Mouse (Mus musculus) kidney, adult 9 months (tissue): ENCODE measurements around the gene Net1.
"Not testable (repeated sequence)": the region's sequence is repeated elsewhere in the genome, so short reads cannot be mapped to it uniquely, and the experiment has no call there.

Source experiments
- DNase-seq: peaks from one replicate; pipeline ENCODE4 v3.0.0; 2022

Net1 gene

GRCm38 (mm10) chr13:3889111-3889510 lies 28.9 kb downstream of the Net1 start:
- peak; percentile 64 for DNase-seq

GRCm38 (mm10) chr13:3886663-3887062 lies 31.4 kb downstream of the Net1 start:
- no peak for DNase-seq

- DNase-seq = no peak
Observed at GRCm38 (mm10) chr13:3877679-3878220, 40.3 kb downstream of the Net1 start.

GRCm38 (mm10) chr13:3877185-3877584 lies 40.8 kb downstream of the Net1 start:
- DNase-seq = no peak

GRCm38 (mm10) chr13:3876448-3876847 lies 41.6 kb downstream of the Net1 start:
- no peak for DNase-seq

- DNase-seq = no peak
Observed at GRCm38 (mm10) chr13:3872832-3873231, 45.2 kb downstream of the Net1 start.

- DNase-seq = no peak
Observed at GRCm38 (mm10) chr13:3869901-3870300, 48.1 kb downstream of the Net1 start.

GRCm38 (mm10) chr13:3867158-3867557 lies 50.9 kb downstream of the Net1 start:
- no peak for DNase-seq

- no peak for DNase-seq
Observed at GRCm38 (mm10) chr13:3866355-3867052, 51.5 kb downstream of the Net1 start.

GRCm38 (mm10) chr13:3865648-3866354 lies 52.2 kb downstream of the Net1 start:
- DNase-seq = peak; percentile 47

GRCm38 (mm10) chr13:3862922-3863580 lies 55.0 kb downstream of the Net1 start:
- DNase-seq = no peak

- no peak for DNase-seq
Observed at GRCm38 (mm10) chr13:3862325-3862724, 55.7 kb downstream of the Net1 start.

- DNase-seq = no peak
Observed at GRCm38 (mm10) chr13:3861251-3861650, 56.8 kb downstream of the Net1 start.

- DNase-seq = no peak
Observed at GRCm38 (mm10) chr13:3856252-3856651, 61.8 kb downstream of the Net1 start.

- no peak for DNase-seq
Observed at GRCm38 (mm10) chr13:3854856-3855255, 63.2 kb downstream of the Net1 start.

GRCm38 (mm10) chr13:3853648-3854333 lies 64.2 kb downstream of the Net1 start, which contains the start of gene Calm5:
TSS of gene Calm5 (plus strand) at chr13:3854173.
- not testable (repeated sequence) for DNase-seq

GRCm38 (mm10) chr13:3850330-3850729 lies 67.7 kb downstream of the Net1 start:
- DNase-seq = no peak

- DNase-seq = not testable (repeated sequence)
Observed at GRCm38 (mm10) chr13:3840662-3841061, 77.4 kb downstream of the Net1 start.

GRCm38 (mm10) chr13:3837312-3837807 lies 80.7 kb downstream of the Net1 start, which contains the start of gene Calm4:
TSS of gene Calm4 (plus strand) at chr13:3837757.
- DNase-seq = not testable (repeated sequence)

GRCm38 (mm10) chr13:3833644-3834043 lies 84.4 kb downstream of the Net1 start:
- DNase-seq = not testable (repeated sequence)

- DNase-seq = no peak
Observed at GRCm38 (mm10) chr13:3832450-3832849, 85.6 kb downstream of the Net1 start.
